Mouse (Mus musculus) heart, postnatal 36 days (tissue): ENCODE measurements at regions not wholly inside any gene's neighbourhood (a gene's known extent, or its start where the extent isn't known, plus 50 kb on each side); places are given as distances from the start of the nearest gene placed in this dataset.
A peak's percentile ranks its signal among the peaks of the same experiment; 100 is the strongest.

Experiments
- DNase-seq, 2 experiments: peaks; one replicate each; pipeline ENCODE4 v3.0.0; 2021 to 2022
- intact Hi-C: fragments of 180-260 bp; cut with DNase I; formaldehyde crosslinking; loops from one replicate; pipeline ENCODE4 v1.15.1; 2025

DNA sequence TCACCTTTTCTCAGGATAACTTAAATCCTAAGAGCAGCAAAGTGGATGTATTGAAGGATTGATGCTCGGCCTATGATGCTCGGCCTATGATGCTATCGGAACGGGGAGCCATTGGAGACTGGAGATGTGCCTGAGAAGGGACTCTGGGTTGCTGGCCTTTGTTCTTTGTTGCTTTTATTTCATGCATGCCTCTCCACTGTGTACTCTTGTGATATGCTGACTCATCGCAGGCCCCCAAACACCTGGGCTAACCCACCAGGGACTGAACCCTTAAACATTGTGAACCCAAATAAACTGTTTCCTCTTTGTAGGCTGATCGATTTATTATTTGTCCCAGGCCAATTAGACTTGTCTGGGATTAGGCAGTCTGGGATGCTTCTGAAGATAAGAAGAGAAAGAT is 61.9 kb downstream of the Pdcl3 start:
- no peak for DNase-seq
- intact Hi-C loops, result no loop called here

DNA sequence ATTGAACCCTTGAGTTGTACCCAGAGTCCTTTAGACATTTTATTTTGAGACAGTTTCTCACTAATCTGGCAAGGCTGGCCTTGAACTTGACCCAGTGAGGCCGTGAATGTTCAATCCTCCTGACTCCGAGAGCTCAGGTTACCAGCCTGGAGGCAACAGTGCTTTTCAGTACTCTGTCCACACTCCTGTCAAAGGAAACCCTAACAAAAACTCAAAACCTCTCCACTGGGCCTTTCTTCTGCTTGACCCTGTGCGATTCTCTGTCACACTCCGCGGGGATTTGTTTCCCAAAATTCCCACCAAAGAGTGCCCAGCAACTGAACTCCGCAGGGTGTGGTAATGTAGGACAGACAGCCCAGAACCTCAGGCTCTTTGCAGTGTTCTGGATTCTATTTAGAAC is 71.9 kb downstream of the Pdcl3 start:
- intact Hi-C loops, result no loop called here
- no peak for DNase-seq

DNA sequence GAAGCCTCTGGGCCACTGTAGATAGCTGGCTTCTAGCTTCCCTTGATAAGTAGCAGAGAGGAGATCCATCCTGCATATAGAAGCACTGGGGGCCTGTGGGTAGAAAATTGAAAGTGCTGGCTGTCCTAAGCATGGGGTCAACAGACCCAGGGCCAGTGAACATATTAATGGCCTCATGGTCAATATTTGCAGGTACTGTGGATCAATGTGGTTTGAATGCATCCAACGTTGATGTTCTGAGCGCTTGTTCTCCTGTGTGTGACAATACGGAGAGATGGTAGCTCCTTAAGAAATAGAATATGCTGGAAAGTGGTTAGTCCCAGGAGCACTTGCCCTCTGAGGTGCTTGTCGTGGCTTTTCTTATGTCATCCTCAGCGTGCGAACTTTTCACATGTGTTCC is 77.1 kb downstream of the Pdcl3 start:
- intact Hi-C loops, result no loop called here
- no peak for DNase-seq

DNA sequence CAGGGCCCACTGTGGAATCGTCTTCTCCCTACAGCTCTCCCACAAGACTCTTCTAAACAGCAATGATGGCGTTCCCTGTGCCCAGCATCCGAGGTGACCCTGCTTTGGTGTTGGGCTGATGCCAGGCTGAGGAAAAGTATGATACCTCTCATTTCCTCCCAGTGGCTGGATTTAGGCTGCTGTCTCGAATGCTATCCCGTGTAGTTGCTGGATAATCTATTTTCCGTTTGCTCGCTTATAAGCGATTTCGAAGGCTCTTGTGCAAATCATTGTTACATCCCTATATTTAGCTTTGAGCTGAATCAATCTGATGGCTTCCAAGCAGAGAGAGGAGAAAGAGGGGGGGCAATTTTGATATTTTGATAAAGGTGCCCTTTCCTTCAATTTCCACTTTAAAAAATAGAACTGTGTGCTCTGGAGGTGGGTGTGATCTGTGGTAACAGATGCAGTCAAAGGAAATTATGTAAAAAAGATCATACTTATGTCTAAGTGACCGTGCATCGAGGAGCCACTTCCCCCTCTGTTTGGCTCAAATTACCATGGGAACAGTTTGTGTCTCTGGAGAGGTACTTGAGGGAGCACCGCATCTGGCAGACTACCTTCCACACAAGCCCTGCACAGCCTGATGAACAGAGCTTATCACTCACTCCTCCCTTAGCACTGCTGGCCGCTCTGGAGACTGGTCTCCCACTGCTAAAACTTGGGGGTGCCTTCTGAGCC is 78.4 kb downstream of the Pdcl3 start:
- DNase-seq, result no peak
- intact Hi-C loops, result no loop called here

DNA sequence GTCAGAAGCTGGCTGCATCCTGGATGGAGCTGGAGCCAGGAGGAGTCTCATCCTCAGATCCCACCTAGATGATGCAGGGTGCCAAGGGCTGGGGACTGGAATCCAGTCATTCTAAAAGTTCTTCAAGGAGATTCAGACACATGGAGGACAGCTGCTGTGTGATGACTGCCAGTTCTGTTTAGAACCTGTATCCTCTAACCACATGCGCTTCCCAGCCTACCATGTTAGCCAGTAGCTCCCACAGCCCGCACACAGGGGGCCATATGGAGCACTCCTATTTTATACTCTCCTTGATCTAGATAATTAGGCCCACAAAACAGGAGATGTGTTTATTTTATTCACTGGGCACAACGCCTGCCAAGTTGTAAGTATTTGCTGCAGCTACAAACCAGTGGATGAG is 79.4 kb downstream of the Pdcl3 start:
- intact Hi-C loops, result no loop called here

DNA sequence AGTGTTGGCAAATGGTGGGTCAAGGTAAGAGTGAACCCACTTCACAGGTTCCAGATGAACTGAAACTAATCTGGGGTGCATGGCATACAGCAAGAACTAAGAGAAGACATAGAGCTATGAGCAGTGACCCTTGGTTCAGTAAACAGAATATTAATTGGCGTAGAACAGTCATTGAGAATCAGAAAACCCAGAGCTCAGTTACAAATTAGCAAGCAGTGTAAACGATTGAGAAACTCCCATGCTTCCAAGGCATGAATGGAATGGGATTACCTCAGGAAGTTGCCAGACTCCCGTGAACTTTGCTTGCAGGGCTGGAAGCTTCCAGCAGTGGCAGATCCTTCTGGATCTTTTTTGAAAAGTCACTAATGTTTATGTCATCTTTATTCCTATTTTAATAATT is 82.5 kb downstream of the Pdcl3 start:
- intact Hi-C loops, result no loop called here

More for the DNA sequence above, 79.4 kb downstream of the Pdcl3 start:
- no peak for DNase-seq

DNA sequence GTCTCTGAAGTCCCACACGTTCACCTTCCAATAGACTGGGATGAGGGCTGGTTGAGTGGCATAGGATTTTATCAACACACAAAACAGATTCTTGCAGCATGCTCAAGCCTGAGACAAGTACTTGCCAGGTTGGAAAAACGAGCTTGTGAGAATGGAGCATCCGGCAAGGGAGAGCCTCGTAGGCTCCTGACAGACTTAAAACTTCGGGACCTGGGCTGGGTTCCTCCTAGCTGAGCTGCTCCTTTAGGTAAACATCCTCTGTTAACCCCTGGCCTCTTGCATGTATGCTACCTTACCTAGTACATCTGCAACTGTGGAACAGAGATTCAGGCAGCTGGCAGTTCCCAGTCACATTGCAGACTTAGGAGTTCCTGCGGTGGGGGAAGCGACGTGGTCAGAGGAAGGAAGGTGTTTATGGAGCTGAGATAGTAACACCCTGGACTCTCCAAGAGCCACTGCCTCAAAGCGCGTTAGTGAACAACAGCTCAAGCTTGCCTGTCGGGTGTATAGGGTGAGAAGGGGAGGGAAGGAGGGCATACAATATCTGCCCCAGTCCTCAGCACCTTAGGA is 83.8 kb downstream of the Pdcl3 start:
- intact Hi-C loops, result no loop called here
- DNase-seq, result no peak

More for the DNA sequence above, 82.5 kb downstream of the Pdcl3 start:
- DNase-seq, result no peak

DNA sequence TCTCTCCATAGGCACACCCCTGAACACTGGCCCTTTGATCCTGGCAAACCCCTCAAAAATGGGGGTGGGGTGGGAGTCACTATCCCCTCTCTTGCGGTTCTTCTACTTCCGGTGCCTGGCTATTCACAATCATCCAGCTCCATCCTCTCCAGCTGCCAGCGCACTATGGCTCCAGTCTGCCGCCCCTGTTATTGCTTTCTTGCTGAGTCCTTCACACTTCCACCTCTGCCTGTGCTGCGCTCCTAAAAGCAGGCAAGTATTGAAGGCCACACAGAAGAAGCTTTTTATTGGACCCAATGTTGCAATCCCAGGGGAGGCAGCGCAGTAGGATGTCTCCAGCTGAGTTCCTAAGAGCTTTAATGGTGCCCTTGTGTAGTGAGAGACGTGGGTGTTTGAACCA is 84.3 kb downstream of the Pdcl3 start:
- intact Hi-C loops, result no loop called here
- DNase-seq, result no peak

DNA sequence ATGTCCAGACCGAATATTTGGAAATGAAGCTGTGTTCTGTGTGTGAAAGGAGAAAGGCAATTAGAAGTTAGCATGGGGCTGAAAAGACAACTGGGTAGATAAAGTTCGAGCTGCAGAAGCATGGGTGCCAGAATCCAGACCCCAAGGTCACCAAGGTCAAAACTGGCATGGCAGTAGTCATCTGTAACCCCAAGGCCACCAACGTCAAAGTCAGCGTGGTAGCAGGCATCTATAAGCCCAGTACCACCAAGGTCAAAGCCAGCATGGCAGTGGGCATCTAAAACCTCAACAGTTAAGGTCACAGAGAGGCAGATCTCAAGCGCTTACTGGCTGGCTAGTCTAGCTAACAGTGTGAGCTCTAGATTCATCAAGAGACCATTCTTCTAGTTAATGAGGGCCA is 90.6 kb downstream of the Pdcl3 start:
- intact Hi-C loops, result no loop called here
- no peak for DNase-seq

DNA sequence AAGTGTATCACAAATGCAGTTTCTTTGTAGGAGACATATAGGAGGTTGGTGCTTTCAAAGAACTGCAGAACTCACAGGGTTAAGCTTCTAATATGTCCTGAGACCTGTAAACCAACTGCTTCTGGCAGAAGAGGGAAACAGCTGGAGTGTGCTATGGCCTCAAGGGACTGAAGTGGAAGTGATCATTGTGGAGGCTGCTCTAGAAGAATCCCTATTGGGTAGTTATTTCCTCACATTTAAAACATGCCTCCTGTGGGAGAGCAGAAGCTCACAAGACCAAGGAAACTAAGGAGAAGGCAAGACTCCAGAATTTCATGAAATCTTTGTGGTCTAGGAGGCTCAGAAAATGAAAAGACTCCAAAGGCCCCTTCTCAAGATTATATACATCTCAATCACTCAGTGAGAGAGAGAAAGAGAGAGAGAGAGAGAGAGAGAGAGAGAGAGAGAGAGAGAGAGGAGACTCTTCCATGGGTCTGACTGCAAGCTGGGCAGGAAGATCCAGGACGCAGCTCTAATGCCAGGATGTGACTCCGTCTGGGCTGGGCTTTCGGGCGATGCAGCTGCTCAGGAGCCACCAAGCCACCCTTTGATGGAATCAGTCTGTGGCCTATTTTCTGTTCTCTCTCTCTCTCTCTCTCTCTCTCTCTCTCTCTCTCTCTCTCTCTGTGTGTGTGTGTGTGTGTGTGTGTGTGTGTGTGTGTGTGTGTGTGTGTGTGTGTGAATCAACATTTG is 93.3 kb downstream of the Pdcl3 start:
- intact Hi-C loops, result no loop called here
- peak; percentile 34 to 38 for DNase-seq

DNA sequence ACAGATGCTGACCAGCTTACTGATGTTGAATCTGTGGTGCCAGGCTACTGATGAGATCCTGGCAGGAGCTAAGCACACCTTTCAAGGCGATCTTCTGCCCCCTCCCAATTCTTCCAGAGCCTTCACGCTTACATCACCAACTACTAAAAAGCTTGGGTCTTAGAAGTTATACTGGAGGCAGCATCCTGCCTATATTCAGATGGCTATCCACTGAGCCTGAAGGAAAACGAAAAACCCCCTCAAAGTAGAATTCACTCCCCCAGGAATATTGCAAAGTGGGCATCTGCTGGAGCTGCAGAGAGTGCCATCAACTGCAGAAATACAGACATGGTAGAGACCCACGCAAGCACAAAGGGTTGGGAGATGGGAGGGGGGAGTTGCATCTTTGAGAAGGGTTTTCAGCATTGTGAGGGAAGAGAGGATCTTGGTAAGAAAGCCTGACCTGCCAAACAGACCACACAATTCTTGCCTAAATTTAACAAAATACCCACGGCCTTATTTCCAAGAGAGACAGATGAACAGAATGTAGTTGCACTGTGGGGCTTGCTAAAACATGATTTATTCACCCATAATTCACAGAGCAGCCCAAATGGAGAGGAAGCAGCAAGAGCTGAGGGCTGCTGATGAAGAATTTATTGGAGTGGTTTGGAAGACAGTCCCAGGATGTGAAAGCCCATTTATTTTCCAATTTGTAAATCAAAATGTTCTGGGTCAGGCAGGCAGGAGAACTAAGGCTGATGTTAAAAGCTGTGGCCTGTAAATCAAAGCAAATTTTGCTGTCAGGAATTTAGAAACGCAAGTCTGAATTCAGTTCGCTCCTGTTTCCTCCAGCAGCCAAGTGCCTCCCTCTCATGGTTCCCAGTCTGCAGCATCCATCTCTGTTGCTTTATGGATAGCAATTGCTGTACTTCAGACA is 98.8 kb downstream of the Pdcl3 start:
- intact Hi-C loops, result no loop called here
- no peak for DNase-seq

DNA sequence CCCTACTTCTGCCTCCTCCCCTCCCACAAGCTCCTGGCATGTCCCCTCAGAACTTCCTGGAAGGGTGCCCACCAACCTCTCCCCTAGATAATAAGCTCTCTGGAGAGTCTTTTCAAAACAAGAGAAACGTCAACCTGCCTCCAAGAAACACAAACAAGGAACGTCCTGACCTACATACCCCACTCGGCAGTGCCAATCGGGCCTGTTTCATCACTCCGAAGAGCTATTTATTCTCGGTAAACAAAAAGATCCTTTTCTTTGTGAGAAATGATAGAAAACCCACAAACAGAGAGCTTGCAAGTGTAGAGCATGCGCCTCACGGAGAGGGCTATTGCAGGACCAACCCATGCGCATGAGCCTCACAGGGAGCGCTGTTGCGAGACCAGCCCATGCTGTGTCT is 100.9 kb downstream of the Pdcl3 start:
- intact Hi-C loops, result no loop called here
- DNase-seq, result peak; percentile 58 to 63

DNA sequence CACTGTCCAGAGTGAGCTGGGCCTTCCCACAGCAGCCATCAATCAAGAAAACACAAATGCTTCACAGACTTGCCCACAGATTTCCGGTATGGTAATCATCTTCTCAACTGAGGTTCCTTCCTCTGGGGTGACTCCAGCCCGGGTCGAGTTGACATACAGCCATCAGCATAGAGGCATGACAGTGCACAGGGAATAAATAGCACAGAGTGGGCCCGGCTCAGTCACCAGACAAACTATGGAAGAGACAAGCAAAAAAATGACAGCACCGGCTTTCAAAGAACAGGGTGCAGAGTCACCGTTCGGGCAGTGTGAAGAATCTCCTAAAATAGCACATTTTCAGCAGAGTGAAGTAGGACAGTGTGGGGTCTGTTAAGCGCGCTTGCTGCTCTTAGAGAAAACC is 103.7 kb upstream of the Npas2 start:
- intact Hi-C loops, result no loop called here
- DNase-seq, result no peak

DNA sequence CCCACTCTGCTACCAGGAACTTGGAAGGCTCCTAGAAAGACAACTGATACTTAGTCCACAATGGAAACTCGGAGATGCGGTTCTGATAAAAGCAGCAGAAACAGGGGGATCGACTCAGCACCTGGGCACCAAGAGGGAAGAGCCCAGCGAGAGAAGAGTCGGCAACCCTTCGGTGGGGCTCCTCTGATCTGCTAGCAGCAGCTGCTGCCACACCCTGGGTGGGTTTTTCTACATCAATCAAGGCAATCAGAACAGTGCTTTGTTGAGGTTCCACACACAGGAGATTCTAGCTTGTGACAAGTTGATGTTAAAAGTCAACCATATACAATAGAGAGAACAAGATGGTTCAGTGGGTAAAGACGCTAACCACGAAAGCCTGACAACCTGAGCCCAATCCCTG is 102.4 kb upstream of the Npas2 start:
- intact Hi-C loops, result no loop called here
- DNase-seq, result no peak

DNA sequence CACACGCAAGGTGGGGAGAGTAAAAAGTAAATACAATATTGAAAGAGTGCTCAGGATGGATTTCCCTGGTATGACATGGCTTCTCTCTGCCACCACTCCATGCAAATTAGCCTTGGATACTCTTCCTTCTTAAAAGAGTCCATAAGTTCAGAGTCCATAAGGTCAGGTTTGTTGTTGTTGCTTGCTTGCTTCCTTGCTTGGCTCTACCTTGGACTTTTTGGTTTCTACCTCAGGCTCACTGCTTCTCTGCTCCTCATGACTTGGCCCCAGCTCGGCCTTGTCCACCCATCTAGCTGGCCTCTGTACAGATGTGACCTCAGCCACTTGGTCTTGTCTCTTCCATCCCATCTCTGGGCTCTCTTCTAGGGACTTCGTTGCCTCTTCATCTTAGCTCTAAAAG is 101.9 kb upstream of the Npas2 start:
- DNase-seq, result no peak
- intact Hi-C loops, result no loop called here

DNA sequence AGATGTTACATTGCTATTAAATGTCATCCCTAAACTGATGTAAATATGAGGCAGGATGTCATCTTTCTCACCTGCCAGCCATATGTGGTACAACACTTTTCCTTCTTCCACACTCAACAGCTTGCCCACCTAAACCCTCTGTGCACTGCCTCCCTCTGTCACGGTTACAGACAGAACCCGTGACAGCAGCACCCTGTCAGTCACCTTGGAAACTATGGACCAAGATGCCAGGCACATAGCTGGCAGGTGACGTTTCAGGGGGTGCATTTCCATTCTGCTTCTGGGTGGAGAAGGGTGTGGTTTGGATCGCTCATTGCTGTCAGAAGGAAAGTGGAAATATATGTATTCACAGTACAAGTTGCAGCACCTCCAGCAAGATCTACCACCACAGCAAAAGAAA is 100.2 kb upstream of the Npas2 start:
- intact Hi-C loops, result no loop called here
- no peak for DNase-seq

DNA sequence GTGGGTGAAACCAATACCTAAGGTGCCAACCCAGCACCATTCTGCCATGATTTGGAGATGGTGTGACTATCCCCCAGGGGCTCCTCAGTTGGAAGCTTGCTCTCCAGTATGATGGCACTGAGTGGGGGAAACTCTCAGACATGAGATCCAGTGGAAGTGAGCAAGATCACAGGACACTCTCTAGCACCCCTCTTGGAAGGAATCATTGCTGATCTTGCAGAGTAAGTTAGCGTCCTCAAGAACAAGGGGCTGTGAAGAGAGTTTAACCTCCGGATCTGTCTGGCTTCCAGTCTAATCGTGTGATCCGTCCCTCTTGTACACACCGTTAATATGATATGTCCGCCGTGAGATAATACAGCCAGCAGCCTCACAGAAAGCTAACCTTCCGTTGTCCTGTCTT is 99.5 kb upstream of the Npas2 start:
- DNase-seq, result no peak
- intact Hi-C loops, result no loop called here

DNA sequence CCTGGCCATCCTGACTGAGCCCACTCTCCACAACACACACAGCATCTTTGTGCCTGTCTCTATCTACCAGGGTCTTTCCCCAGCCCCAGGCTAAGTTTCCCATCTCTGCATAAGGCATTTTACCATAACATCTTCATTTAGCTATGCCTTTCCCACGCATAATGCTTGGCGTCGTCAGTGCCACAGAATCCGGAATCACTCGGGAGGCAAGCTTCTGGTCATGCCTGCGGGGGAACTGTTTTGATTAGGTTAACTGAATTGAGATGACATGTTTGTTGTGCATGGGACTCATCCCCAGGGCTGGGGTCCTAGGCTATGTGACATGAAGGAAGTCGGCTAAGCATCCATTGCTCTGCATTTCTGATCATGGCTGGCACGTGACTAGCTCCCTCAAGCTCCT is 97.6 kb upstream of the Npas2 start:
- intact Hi-C loops, result no loop called here
- no peak for DNase-seq

DNA sequence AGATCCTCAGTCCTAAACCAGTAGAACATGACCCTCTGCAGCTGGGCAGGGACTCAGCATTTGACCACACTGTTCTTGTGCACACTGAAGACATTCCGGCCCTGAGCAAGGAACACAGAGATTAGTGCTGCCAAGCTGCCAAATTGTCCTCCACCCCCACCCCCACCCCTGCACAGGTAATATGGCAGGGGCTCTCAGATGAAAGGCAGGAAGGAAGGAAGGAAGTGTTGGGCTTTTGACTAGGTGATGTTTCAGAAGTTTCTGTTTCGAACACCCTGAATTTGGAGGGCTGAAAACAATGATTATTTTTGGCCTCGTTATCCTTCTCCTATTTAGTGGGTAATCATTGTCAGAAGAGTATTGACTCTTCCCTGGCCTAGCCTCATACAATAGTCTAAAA is 96.8 kb upstream of the Npas2 start:
- intact Hi-C loops, result no loop called here
- DNase-seq, result no peak

DNA sequence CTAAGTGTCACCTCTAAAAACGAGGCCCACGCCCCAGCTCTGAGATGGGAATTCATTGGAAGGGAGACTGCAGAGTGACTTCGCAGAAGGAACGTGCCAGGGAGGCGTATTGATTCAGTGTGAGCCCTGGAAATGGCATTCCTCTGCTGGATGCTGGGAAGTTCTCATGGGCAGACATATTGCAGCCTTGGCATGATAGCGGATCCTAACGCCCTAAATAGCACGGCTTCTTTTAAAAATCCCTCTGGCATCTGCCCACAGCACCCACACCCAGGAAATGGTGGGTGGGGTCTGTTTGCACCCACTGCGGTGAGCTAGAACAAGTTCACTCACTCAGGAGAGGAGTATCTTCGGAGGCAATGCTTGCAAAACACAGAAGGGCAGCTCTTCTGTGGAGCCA is 96.0 kb upstream of the Npas2 start:
- DNase-seq, result no peak
- intact Hi-C loops, result no loop called here

DNA sequence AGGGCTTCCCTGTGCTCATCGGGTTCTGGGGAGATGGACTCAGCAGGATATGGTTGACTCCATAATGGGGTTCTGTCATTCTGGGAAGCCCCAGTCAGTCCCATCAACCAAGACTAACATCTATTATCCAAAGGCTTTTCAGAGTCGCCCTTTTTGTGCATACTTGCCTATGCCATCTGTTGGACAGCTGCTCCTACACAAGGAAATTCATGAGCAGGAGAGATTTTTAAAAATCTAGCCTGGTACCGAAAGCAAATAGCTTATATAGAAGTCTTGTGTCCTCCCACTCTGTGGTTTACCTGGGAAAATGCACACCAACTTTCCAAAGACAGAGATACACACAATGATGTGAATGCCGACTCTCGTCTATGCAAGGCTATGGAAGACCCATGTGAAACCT is 95.4 kb upstream of the Npas2 start:
- intact Hi-C loops, result no loop called here
- DNase-seq, result no peak
